Mouse (Mus musculus) thymus, postnatal 4 days (tissue): ENCODE results near the gene Col23a1.
"Not testable (repeated sequence)": the region's sequence is repeated elsewhere in the genome, so short reads cannot be mapped to it uniquely, and the experiment has no call there.

Experiments used
- DNase-seq: peaks from one replicate; pipeline ENCODE4 v3.0.0; 2021

The Col23a1 gene

GRCm38 (mm10) chr11:51328387-51328942 is 38.7 kb downstream of the Col23a1 start:
- DNase-seq = no peak

- DNase-seq = no peak
Observed at GRCm38 (mm10) chr11:51329837-51330714, 40.4 kb downstream of the Col23a1 start.

- DNase-seq = no peak
Observed at GRCm38 (mm10) chr11:51334017-51334416, 44.3 kb downstream of the Col23a1 start.

GRCm38 (mm10) chr11:51337585-51337984 is 47.9 kb downstream of the Col23a1 start:
- no peak for DNase-seq

- no peak for DNase-seq
Observed at GRCm38 (mm10) chr11:51338416-51338815, 48.7 kb downstream of the Col23a1 start.

- DNase-seq = no peak
Observed at GRCm38 (mm10) chr11:51341091-51341490, 51.4 kb downstream of the Col23a1 start.

GRCm38 (mm10) chr11:51342776-51343175 is 53.1 kb downstream of the Col23a1 start:
- no peak for DNase-seq

GRCm38 (mm10) chr11:51343312-51343711 is 53.6 kb downstream of the Col23a1 start:
- DNase-seq = no peak

GRCm38 (mm10) chr11:51343728-51344289 is 54.1 kb downstream of the Col23a1 start:
- no peak for DNase-seq

- DNase-seq = no peak
Observed at GRCm38 (mm10) chr11:51345481-51346465, 56.1 kb downstream of the Col23a1 start.

- DNase-seq = no peak
Observed at GRCm38 (mm10) chr11:51347756-51348155, 58.0 kb downstream of the Col23a1 start.

GRCm38 (mm10) chr11:51349665-51350064 is 59.9 kb downstream of the Col23a1 start:
- DNase-seq = no peak

GRCm38 (mm10) chr11:51351151-51351550 is 61.4 kb downstream of the Col23a1 start:
- DNase-seq = no peak

GRCm38 (mm10) chr11:51351841-51352240 is 62.1 kb downstream of the Col23a1 start:
- DNase-seq = no peak

GRCm38 (mm10) chr11:51353746-51354145 is 64.0 kb downstream of the Col23a1 start:
- DNase-seq = no peak

- DNase-seq = not testable (repeated sequence)
Observed at GRCm38 (mm10) chr11:51358981-51359380, 69.3 kb downstream of the Col23a1 start.

GRCm38 (mm10) chr11:51364353-51364752 is 74.6 kb downstream of the Col23a1 start:
- DNase-seq = no peak

GRCm38 (mm10) chr11:51367334-51367733 is 77.6 kb downstream of the Col23a1 start:
- DNase-seq = no peak

GRCm38 (mm10) chr11:51370273-51370672 is 80.6 kb downstream of the Col23a1 start:
- DNase-seq = no peak

GRCm38 (mm10) chr11:51371321-51371720 is 81.6 kb downstream of the Col23a1 start:
- no peak for DNase-seq

- no peak for DNase-seq
Observed at GRCm38 (mm10) chr11:51371926-51372325, 82.2 kb downstream of the Col23a1 start.

GRCm38 (mm10) chr11:51377199-51377598 is 87.5 kb downstream of the Col23a1 start:
- DNase-seq = no peak

GRCm38 (mm10) chr11:51388892-51389340 is 99.2 kb downstream of the Col23a1 start:
- DNase-seq = no peak
